Mouse (Mus musculus) heart, postnatal 0 days (tissue): ENCODE results near the gene Ccdc84.

Source experiments
- CTCF ChIP-seq: IDR thresholded peaks from 2 replicates; pipeline ENCODE4 v1.5.1; 2016; ENCODE audit warnings: antibody characterized with exemption, control low read depth, low read depth
- EP300 ChIP-seq: IDR thresholded peaks from 2 replicates; pipeline ENCODE4 v1.6.1; 2016; ENCODE audit warnings: antibody characterized with exemption, low read depth

DNA sequence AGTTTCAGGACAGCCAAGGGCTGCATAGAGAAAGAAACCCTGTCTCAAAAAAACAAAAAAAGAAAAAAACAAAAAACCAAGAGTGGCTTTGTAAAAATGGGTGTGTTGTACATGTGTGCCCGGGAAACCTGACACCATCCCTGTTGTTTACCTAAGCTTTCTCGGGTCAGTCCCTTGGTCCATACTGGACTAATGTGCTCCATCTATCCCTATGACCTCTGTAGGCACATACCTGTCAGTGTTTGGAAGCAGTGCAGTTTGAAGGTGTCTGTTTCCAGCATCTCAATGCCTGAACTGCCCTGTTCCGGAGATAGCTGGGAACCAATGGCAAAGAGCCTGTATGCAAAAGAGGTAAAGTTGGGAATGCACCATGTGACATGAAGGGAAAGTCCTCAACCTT, 13.4 kb downstream of the Ccdc84 start:
- TF ChIP-seq CTCF, result no peak
- no peak for TF ChIP-seq EP300
